Mouse (Mus musculus): Measurements from ENCODE around the gene Qrsl1. TPM values are rescaled to one million over a fixed set of nuclear protein-coding genes. Genes with fewer than 3 reads are reported as not detected.
"Not testable (repeated sequence)": the region's sequence is repeated elsewhere in the genome, so short reads cannot be mapped to it uniquely, and the experiment has no call there.

Gene Qrsl1
- 10 to 100 TPM in 22 of 26 experiments, 1 to 10 TPM in 4; 6.0 to 39.6 (median 21.6) TPM for total RNA-seq (2018; cell fraction: chromatin; rRNA removed)
- 1 to 10 TPM; 2.0 to 9.8 (median 6.1) TPM for total RNA-seq (2018; cell fraction: cytosol; rRNA removed)
- 10 to 100 TPM in 19 of 26 experiments, 1 to 10 TPM in 7; 3.7 to 42.0 (median 18.5) TPM for total RNA-seq (2018; cell fraction: nucleus; rRNA removed)
- polyA plus RNA-seq (2018), result 3.5 to 10.0 TPM (median 6.6 TPM) in 3 replicates

- Histone ChIP-seq H3K36me3 (ENCODE audit: inconsistent target) (no peaks in the 10 kb centered on the region), H3K4me3 (ENCODE audit: inconsistent target) (peak within 1 kb of the TSS; percentile 90), H3K27ac (peak within 1 kb of the TSS; percentile 55), H3K79me2 (ENCODE audit: inconsistent target) (peaks cover 10% of the 10 kb centered on the region; the same call in 1 of the 2 replicates)
- 2% methylated on average over 38 of the region's 40 CpGs for WGBS (ENCODE audit: missing documents)
These were observed at the start of gene Qrsl1, which contains the start of gene Rtn4ip1 for GRCm38 (mm10) chr10:43901578-43902194. Gene Qrsl1 (minus strand): TSS chr10:43901745. Gene Rtn4ip1 (plus strand): TSS chr10:43901807.

GRCm38 (mm10) chr10:43945435-43945834 is 43.9 kb upstream of the Qrsl1 start:
- peaks cover 12% of the 10 kb centered on the region; the same call in 1 of the 2 replicates for H3K36me3 ChIP-seq (ENCODE audit: inconsistent target)
- 98% methylated on average over 4 of the region's 4 CpGs for WGBS (ENCODE audit: missing documents)
- no peaks in the 10 kb centered on the region for H3K79me2 ChIP-seq (ENCODE audit: inconsistent target)
- H3K27ac ChIP-seq, result no peak overlapping the region
- no peak overlapping the region for H3K4me3 ChIP-seq (ENCODE audit: inconsistent target)

GRCm38 (mm10) chr10:43943736-43944135 is 42.2 kb upstream of the Qrsl1 start:
- Histone ChIP-seq H3K27ac (no peak overlapping the region), H3K79me2 (ENCODE audit: inconsistent target) (no peaks in the 10 kb centered on the region), H3K4me3 (ENCODE audit: inconsistent target) (no peak overlapping the region), H3K36me3 (ENCODE audit: inconsistent target) (no peaks in the 10 kb centered on the region)
- WGBS (ENCODE audit: missing documents), result 68% methylated on average over 4 of the region's 4 CpGs

- no peak overlapping the region for H3K27ac ChIP-seq
- WGBS (ENCODE audit: missing documents), result 91% methylated on average over 6 of the region's 6 CpGs
- no peak overlapping the region for H3K4me3 ChIP-seq (ENCODE audit: inconsistent target)
- peaks cover 10% of the 10 kb centered on the region; the same call in 1 of the 2 replicates for H3K36me3 ChIP-seq (ENCODE audit: inconsistent target)
- H3K79me2 ChIP-seq (ENCODE audit: inconsistent target), result no peaks in the 10 kb centered on the region
These were observed 37.7 kb upstream of the Qrsl1 start for GRCm38 (mm10) chr10:43939136-43939662.

- WGBS (ENCODE audit: missing documents), result 84% methylated on average over 5 of the region's 5 CpGs
- peaks cover 18% of the 10 kb centered on the region; the same call in 1 of the 2 replicates for H3K36me3 ChIP-seq (ENCODE audit: inconsistent target)
- no peak overlapping the region for H3K4me3 ChIP-seq (ENCODE audit: inconsistent target)
- H3K27ac ChIP-seq, result no peak overlapping the region
- H3K79me2 ChIP-seq (ENCODE audit: inconsistent target), result no peaks in the 10 kb centered on the region
These were observed 27.1 kb upstream of the Qrsl1 start for GRCm38 (mm10) chr10:43928596-43928995.

GRCm38 (mm10) chr10:43927736-43928135 is 26.2 kb upstream of the Qrsl1 start:
- H3K27ac ChIP-seq, result no peak overlapping the region
- WGBS (ENCODE audit: missing documents), result 90% methylated on average over 8 of the region's 8 CpGs
- H3K79me2 ChIP-seq (ENCODE audit: inconsistent target), result no peaks in the 10 kb centered on the region
- peaks cover 9% of the 10 kb centered on the region; the same call in 1 of the 2 replicates for H3K36me3 ChIP-seq (ENCODE audit: inconsistent target)
- no peak overlapping the region for H3K4me3 ChIP-seq (ENCODE audit: inconsistent target)

GRCm38 (mm10) chr10:43925776-43926175 is 24.2 kb upstream of the Qrsl1 start:
- H3K36me3 ChIP-seq (ENCODE audit: inconsistent target); H3K79me2 ChIP-seq (ENCODE audit: inconsistent target); H3K27ac ChIP-seq; H3K4me3 ChIP-seq (ENCODE audit: inconsistent target): not testable (repeated sequence)
- WGBS (ENCODE audit: missing documents), result 96% methylated on average over 6 of the region's 9 CpGs

- Histone ChIP-seq H3K36me3 (ENCODE audit: inconsistent target) (no peaks in the 10 kb centered on the region), H3K27ac (no peak overlapping the region), H3K4me3 (ENCODE audit: inconsistent target) (no peak overlapping the region), H3K79me2 (ENCODE audit: inconsistent target) (no peaks in the 10 kb centered on the region)
- WGBS (ENCODE audit: missing documents), result 96% methylated on average over 3 of the region's 3 CpGs
These were observed 21.6 kb upstream of the Qrsl1 start for GRCm38 (mm10) chr10:43923096-43923495.

GRCm38 (mm10) chr10:43918696-43919608 is 17.4 kb upstream of the Qrsl1 start:
- WGBS (ENCODE audit: missing documents), result 42% methylated on average over 15 of the region's 17 CpGs
- Histone ChIP-seq H3K79me2 (ENCODE audit: inconsistent target) (no peaks in the 10 kb centered on the region), H3K36me3 (ENCODE audit: inconsistent target) (no peaks in the 10 kb centered on the region), H3K27ac (no peak overlapping the region), H3K4me3 (ENCODE audit: inconsistent target) (no peak overlapping the region)

GRCm38 (mm10) chr10:43916737-43917136 is 15.2 kb upstream of the Qrsl1 start:
- Histone ChIP-seq H3K27ac (no peak overlapping the region), H3K36me3 (ENCODE audit: inconsistent target) (no peaks in the 10 kb centered on the region), H3K79me2 (ENCODE audit: inconsistent target) (no peaks in the 10 kb centered on the region), H3K4me3 (ENCODE audit: inconsistent target) (no peak overlapping the region)
- 37% methylated on average over 2 of the region's 2 CpGs for WGBS (ENCODE audit: missing documents)

- H3K36me3 ChIP-seq (ENCODE audit: inconsistent target), result no peaks in the 10 kb centered on the region
- no peak overlapping the region for H3K27ac ChIP-seq
- 89% methylated on average over 12 of the region's 12 CpGs for WGBS (ENCODE audit: missing documents)
These were observed 14.6 kb upstream of the Qrsl1 start for GRCm38 (mm10) chr10:43916181-43916580.

GRCm38 (mm10) chr10:43912236-43912635 is 10.7 kb upstream of the Qrsl1 start:
- no peak overlapping the region for H3K27ac ChIP-seq
- H3K79me2 ChIP-seq (ENCODE audit: inconsistent target), result no peaks in the 10 kb centered on the region
- 92% methylated on average over 3 of the region's 3 CpGs for WGBS (ENCODE audit: missing documents)
- H3K36me3 ChIP-seq (ENCODE audit: inconsistent target), result no peaks in the 10 kb centered on the region
- H3K4me3 ChIP-seq (ENCODE audit: inconsistent target), result no peak overlapping the region

More at GRCm38 (mm10) chr10:43916181-43916580, 14.6 kb upstream of the Qrsl1 start:
- Histone ChIP-seq H3K4me3 (ENCODE audit: inconsistent target) (no peak overlapping the region), H3K79me2 (ENCODE audit: inconsistent target) (no peaks in the 10 kb centered on the region)

- WGBS (ENCODE audit: missing documents), result 22% methylated on average over 8 of the region's 8 CpGs
- Histone ChIP-seq H3K27ac (peak overlapping the region; percentile 45), H3K36me3 (ENCODE audit: inconsistent target) (no peaks in the 10 kb centered on the region)
These were observed 9.3 kb upstream of the Qrsl1 start for GRCm38 (mm10) chr10:43910873-43911142.

GRCm38 (mm10) chr10:43910032-43910872 is 8.7 kb upstream of the Qrsl1 start:
- Histone ChIP-seq H3K79me2 (ENCODE audit: inconsistent target) (no peaks in the 10 kb centered on the region), H3K36me3 (ENCODE audit: inconsistent target) (no peaks in the 10 kb centered on the region), H3K4me3 (ENCODE audit: inconsistent target) (no peak overlapping the region), H3K27ac (peak overlapping the region; percentile 45)
- WGBS (ENCODE audit: missing documents), result 25% methylated on average over 12 of the region's 12 CpGs

More at GRCm38 (mm10) chr10:43910873-43911142, 9.3 kb upstream of the Qrsl1 start:
- Histone ChIP-seq H3K79me2 (ENCODE audit: inconsistent target) (no peaks in the 10 kb centered on the region), H3K4me3 (ENCODE audit: inconsistent target) (no peak overlapping the region)

All from macrophage (primary cell).